Mouse (Mus musculus): ENCODE measurements around the gene Crlf3.

DNA sequence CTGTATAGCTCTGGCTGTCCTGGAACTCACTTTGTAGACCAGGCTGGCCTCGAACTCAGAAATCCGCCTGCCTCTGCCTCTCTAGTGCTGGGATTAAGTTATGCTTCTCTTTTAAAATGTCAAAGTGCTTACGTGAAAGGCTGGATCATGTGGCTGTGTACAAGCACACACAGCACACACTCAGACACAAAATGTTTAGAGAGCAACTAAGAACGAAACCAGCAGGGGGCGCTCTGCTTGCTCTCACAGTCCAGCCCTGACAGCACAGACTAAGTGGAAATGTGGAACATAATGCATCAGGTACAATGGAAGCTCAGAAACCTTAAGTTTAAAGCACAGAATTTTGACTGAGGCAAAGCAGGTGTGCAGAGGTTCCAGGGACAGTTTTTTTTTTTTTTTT lies 6.1 kb upstream of the Crlf3 start:
- TF ChIP-seq POLR2AphosphoS2 (IDR thresholded peaks at IDR 0.05; ENCODE audit: insufficient read length, low read depth) (no peak), USF1 (IDR thresholded peaks at IDR 0.05; ENCODE audit: low read depth) (peak; percentile 4), POLR2A (IDR thresholded peaks at IDR 0.05; ENCODE audit: insufficient read length, low read depth) (no peak), MAX (IDR thresholded peaks at IDR 0.05; ENCODE audit: low read depth) (no peak), MYOG (IDR thresholded peaks at IDR 0.05; ENCODE audit: control insufficient read depth in 1 of 3, insufficient read depth in 1 of 3, insufficient read length in 2 of 3, low read depth in 2 of 3) (no peak), TCF12 (IDR thresholded peaks at IDR 0.05; ENCODE audit: insufficient read depth, poor library complexity, severe bottlenecking) (no peak)
